Mouse (Mus musculus) neural tube, embryonic 11.5 days (tissue): ENCODE data around the gene Pdha2. TPM values are rescaled to one million over a fixed set of nuclear protein-coding genes. Genes with fewer than 3 reads are reported as not detected.

Source experiments
- ATAC-seq: fragments of 200-750 bp; cut with Nextera tagmentation; 2 replicates; pipeline ENCODE4 v1.8.0; 2017; ENCODE audit warnings: moderate number of reproducible peaks, mild to moderate bottlenecking, moderate TSS enrichment, moderate library complexity; ENCODE audit not compliant: insufficient read depth, low FRiP score, low TSS enrichment
- DNase-seq: peaks from one replicate; pipeline ENCODE4 v3.0.0-alpha.2; 2015; ENCODE audit warnings: low spot score
- H3K27ac ChIP-seq: fragments of 300-500 bp; sonication (generic); 2 replicates; pipeline ENCODE4 v1.5.1; 2014; ENCODE audit warnings: low read depth, mild to moderate bottlenecking, low read length
- H3K27me3 ChIP-seq: fragments of 300-500 bp; sonication (generic); 2 replicates; pipeline ENCODE4 v1.6.1; 2014; ENCODE audit warnings: mild to moderate bottlenecking, low read length, mixed read lengths; ENCODE audit not compliant: control insufficient read depth, insufficient read depth
- H3K36me3 ChIP-seq: fragments of 300-500 bp; sonication (generic); 2 replicates; pipeline ENCODE4 v1.6.1; 2014; ENCODE audit warnings: mild to moderate bottlenecking, low read length, moderate library complexity, mixed read lengths; ENCODE audit not compliant: control insufficient read depth, insufficient read depth
- H3K4me1 ChIP-seq: fragments of 300-500 bp; sonication (generic); 2 replicates; pipeline ENCODE4 v1.6.1; 2014; ENCODE audit warnings: low read length, mixed read lengths; ENCODE audit not compliant: control insufficient read depth, insufficient read depth
- H3K4me2 ChIP-seq: fragments of 300-500 bp; sonication (generic); 2 replicates; pipeline ENCODE4 v1.6.1; 2014; ENCODE audit warnings: low read depth, mild to moderate bottlenecking, moderate library complexity
- H3K4me3 ChIP-seq: fragments of 300-500 bp; sonication (generic); 2 replicates; pipeline ENCODE4 v1.5.1; 2014; ENCODE audit warnings: low read depth, low read length
- H3K9ac ChIP-seq: fragments of 300-500 bp; sonication (generic); 2 replicates; pipeline ENCODE4 v1.6.1; 2014; ENCODE audit warnings: mild to moderate bottlenecking, low read length
- H3K9me3 ChIP-seq: fragments of 300-500 bp; sonication (generic); 2 replicates; pipeline ENCODE4 v1.6.1; 2016; ENCODE audit warnings: low read length; ENCODE audit not compliant: control insufficient read depth
- WGBS: fragments of 180-500 bp; shearing (Covaris S2); extraction: QIAGEN DNeasy Blood & Tissue Kit; methylation state at CpG from one replicate; pipeline ENCODE4 v1.1.7; 2014; 5-methylcytosine and 5-hydroxymethylcytosine counted together
- polyA plus RNA-seq: library from polyadenylated mRNA; unstranded; fragments of >200 nt; fragmentation: Nextera tagmentation; extraction: Ambion mirVana; gene quantifications from 2 replicates; pipeline ENCODE4 v1.2.1, GENCODE M21; 2014

Pdha2 gene
- polyA plus RNA-seq = not detected in 2 replicates

DNA sequence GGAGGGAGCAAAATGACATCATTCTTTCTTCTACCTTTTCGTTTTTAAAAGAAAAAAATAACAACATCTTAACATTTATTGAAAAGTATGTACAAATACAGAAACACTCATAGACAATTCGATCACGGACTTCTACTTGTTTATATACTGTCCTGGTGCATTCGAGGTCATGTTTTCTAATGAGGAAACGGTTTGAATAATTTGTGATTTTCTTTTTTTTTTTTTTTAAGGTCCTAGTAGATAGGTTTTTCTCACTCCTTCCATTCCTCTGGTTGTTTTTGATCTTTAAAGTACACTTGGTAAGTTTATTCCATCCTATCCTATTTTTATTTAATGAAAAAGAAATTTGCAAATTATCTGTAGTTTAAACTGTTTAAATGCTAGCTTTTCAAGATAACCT lies at the start of gene Pdha2:
Gene Pdha2 (minus strand): TSS at position 101 of the 400 bp plus-strand sequence.
- H3K36me3 ChIP-seq = no peaks in the 10 kb centered on the region
- H3K27me3 ChIP-seq = no peaks in the 10 kb centered on the region
- H3K9me3 ChIP-seq = no peaks in the 10 kb centered on the region
- H3K27ac ChIP-seq = no peak within 1 kb of the TSS
- DNase-seq (no peak), ATAC-seq (no peak)
- WGBS = 91% methylated on average over 5 of the region's 5 CpGs
- H3K9ac ChIP-seq = no peak within 1 kb of the TSS
- no peak within 1 kb of the TSS for H3K4me2 ChIP-seq
- no peak within 1 kb of the TSS for H3K4me3 ChIP-seq
- no peaks in the 10 kb centered on the region for H3K4me1 ChIP-seq

DNA sequence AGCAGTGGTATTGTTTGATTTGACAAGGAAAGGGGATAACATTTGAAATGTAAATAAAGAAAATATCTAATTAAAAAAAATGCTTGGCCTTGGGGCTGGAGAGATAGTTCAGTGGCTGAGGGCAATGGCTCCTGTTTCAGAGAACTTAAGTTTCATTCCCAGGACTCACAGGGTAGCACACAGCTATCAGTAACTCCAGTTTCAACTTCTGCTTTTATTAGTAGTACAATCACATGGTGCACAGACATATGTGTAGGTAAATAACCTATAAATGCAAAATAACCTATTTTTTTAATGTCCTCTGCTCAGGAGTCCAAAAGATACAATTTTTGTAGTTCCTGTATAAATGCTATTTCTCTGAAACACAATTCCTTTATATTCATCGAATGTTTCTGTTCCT lies 48.4 kb upstream of the Pdha2 start:
- Histone ChIP-seq H3K4me1 (no peaks in the 10 kb centered on the region), H3K4me2 (no peak overlapping the region), H3K4me3 (no peak overlapping the region), H3K36me3 (no peaks in the 10 kb centered on the region), H3K9me3 (no peaks in the 10 kb centered on the region), H3K9ac (no peak overlapping the region), H3K27ac (no peak overlapping the region), H3K27me3 (no peaks in the 10 kb centered on the region)
- WGBS = 93% methylated on average over 1 of the region's 1 CpGs
- no peak for ATAC-seq
- no peak for DNase-seq

- no peak for DNase-seq
- no peak overlapping the region for H3K4me3 ChIP-seq
- H3K27me3 ChIP-seq = no peaks in the 10 kb centered on the region
- H3K9me3 ChIP-seq = no peaks in the 10 kb centered on the region
- no peak overlapping the region for H3K4me2 ChIP-seq
- H3K4me1 ChIP-seq = no peaks in the 10 kb centered on the region
- H3K36me3 ChIP-seq = no peaks in the 10 kb centered on the region
- H3K27ac ChIP-seq = no peak overlapping the region
- no peak for ATAC-seq
- H3K9ac ChIP-seq = no peak overlapping the region
- WGBS = 91% methylated on average over 1 of the region's 1 CpGs
Measured at GRCm38 (mm10) chr3:141251440-141251839, 39.3 kb upstream of the Pdha2 start.

DNA sequence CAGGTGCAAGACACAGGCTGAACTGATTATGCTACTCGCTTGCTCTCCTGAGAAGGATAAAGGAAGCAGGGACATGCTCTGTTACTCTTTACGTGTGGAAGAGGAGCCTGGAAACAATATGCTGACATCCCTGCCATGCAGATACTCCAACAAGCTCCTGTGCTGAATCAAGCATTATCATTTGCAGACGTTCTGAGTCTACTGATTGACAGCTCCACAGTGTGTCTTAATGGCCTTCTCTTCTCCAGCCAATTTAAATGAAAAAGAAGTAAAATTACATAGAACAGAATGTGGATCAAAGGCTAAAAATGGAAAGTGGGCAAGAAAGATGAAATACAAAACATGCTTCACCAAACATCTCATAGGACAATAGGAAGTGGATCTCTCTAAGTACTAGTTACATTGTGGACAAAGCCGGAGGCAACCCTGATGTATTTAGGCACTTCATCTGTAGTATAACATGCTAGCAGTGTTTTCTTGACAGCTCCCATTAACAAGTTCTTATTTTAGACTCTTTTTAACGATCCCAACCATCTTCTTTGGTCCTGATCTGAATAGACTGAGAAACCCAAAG lies 32.7 kb upstream of the Pdha2 start:
- Histone ChIP-seq H3K9me3 (no peaks in the 10 kb centered on the region), H3K4me1 (no peaks in the 10 kb centered on the region), H3K9ac (no peak overlapping the region), H3K4me3 (no peak overlapping the region), H3K4me2 (no peak overlapping the region), H3K36me3 (no peaks in the 10 kb centered on the region), H3K27ac (no peak overlapping the region), H3K27me3 (no peaks in the 10 kb centered on the region)
- ATAC-seq (no peak), DNase-seq (no peak)
- WGBS = 68% methylated on average over 5 of the region's 5 CpGs

GRCm38 (mm10) chr3:141238071-141238470 lies 25.9 kb upstream of the Pdha2 start:
- DNase-seq (no peak), ATAC-seq (no peak)
- Histone ChIP-seq H3K27ac (no peak overlapping the region), H3K27me3 (no peaks in the 10 kb centered on the region), H3K9me3 (no peaks in the 10 kb centered on the region), H3K4me2 (no peak overlapping the region), H3K4me3 (no peak overlapping the region), H3K9ac (no peak overlapping the region), H3K4me1 (no peaks in the 10 kb centered on the region), H3K36me3 (no peaks in the 10 kb centered on the region)
- WGBS = 87% methylated on average over 2 of the region's 2 CpGs

- no peaks in the 10 kb centered on the region for H3K27me3 ChIP-seq
- no peak for DNase-seq
- no peaks in the 10 kb centered on the region for H3K36me3 ChIP-seq
- H3K9ac ChIP-seq = no peak overlapping the region
- ATAC-seq = no peak
- H3K4me3 ChIP-seq = no peak overlapping the region
- no peak overlapping the region for H3K4me2 ChIP-seq
- H3K27ac ChIP-seq = no peak overlapping the region
- WGBS = 69% methylated on average over 2 of the region's 2 CpGs
- H3K9me3 ChIP-seq = no peaks in the 10 kb centered on the region
- H3K4me1 ChIP-seq = no peaks in the 10 kb centered on the region
Measured at GRCm38 (mm10) chr3:141229148-141229547, 17.0 kb upstream of the Pdha2 start.

DNA sequence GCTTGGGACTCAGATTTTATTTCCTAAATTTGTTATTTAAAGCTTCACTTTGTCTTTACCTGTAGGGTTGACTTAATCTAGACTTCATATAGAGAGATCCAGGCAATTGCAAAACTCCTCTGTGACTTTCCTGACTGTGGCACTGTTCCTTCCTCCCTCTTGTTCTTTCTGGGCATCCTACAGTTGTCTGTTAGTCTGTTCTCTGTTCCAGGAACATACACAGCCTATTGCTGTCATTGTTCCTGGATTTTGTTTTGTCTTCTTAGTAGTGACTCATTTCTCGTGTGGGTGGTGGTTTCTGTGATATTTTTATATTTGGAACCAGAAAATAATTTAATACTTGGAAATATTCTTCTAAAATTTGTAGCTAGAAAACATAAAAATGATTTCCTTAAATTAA lies 10.2 kb upstream of the Pdha2 start:
- DNase-seq (no peak), ATAC-seq (no peak)
- Histone ChIP-seq H3K4me3 (no peak overlapping the region), H3K4me1 (no peaks in the 10 kb centered on the region), H3K9ac (no peak overlapping the region), H3K27me3 (no peaks in the 10 kb centered on the region), H3K27ac (no peak overlapping the region), H3K36me3 (no peaks in the 10 kb centered on the region), H3K4me2 (no peak overlapping the region), H3K9me3 (no peaks in the 10 kb centered on the region)
- WGBS = 79% methylated on average over 1 of the region's 1 CpGs

GRCm38 (mm10) chr3:141218561-141218960 lies 6.4 kb upstream of the Pdha2 start:
- H3K4me3 ChIP-seq = no peak overlapping the region
- H3K36me3 ChIP-seq = no peaks in the 10 kb centered on the region
- no peaks in the 10 kb centered on the region for H3K27me3 ChIP-seq
- WGBS = 75% methylated on average over 2 of the region's 2 CpGs
- ATAC-seq (no peak), DNase-seq (no peak)
- no peaks in the 10 kb centered on the region for H3K9me3 ChIP-seq
- no peak overlapping the region for H3K27ac ChIP-seq
- H3K4me2 ChIP-seq = no peak overlapping the region
- H3K4me1 ChIP-seq = no peaks in the 10 kb centered on the region
- H3K9ac ChIP-seq = no peak overlapping the region

GRCm38 (mm10) chr3:141216999-141217398 lies 4.8 kb upstream of the Pdha2 start:
- H3K27ac ChIP-seq = no peak overlapping the region
- no peak overlapping the region for H3K4me3 ChIP-seq
- H3K9ac ChIP-seq = no peak overlapping the region
- no peaks in the 10 kb centered on the region for H3K9me3 ChIP-seq
- no peaks in the 10 kb centered on the region for H3K27me3 ChIP-seq
- ATAC-seq = no peak
- no peaks in the 10 kb centered on the region for H3K36me3 ChIP-seq
- DNase-seq = peak; percentile 17
- H3K4me2 ChIP-seq = no peak overlapping the region
- H3K4me1 ChIP-seq = no peaks in the 10 kb centered on the region
